Mouse (Mus musculus) heart, embryonic 13.5 days (tissue): ENCODE data around the gene Itga5. TPM values are rescaled to one million over a fixed set of nuclear protein-coding genes. Genes with fewer than 3 reads are reported as not detected.

Source experiments
- ATAC-seq: fragments of 200-750 bp; cut with Nextera tagmentation; 2 replicates; pipeline ENCODE4 v1.8.0; 2017; ENCODE audit warnings: moderate TSS enrichment; ENCODE audit not compliant: insufficient number of reproducible peaks, low FRiP score, low TSS enrichment; ENCODE audit errors: extremely low read depth
- H3K27ac ChIP-seq: fragments of 300-500 bp; sonication (generic); replicated peaks from 2 replicates; pipeline ENCODE4 v1.5.1; 2015; ENCODE audit warnings: moderate library complexity, mild to moderate bottlenecking, inconsistent platforms
- H3K27me3 ChIP-seq: fragments of 300-500 bp; sonication (generic); replicated peaks from 2 replicates; pipeline ENCODE4 v1.6.1; 2015; ENCODE audit warnings: mild to moderate bottlenecking, inconsistent platforms
- H3K36me3 ChIP-seq: fragments of 300-500 bp; sonication (generic); 2 replicates; pipeline ENCODE4 v1.6.1; 2015; ENCODE audit warnings: mild to moderate bottlenecking, inconsistent platforms
- H3K4me1 ChIP-seq: fragments of 300-500 bp; sonication (generic); 2 replicates; pipeline ENCODE4 v1.6.1; 2015; ENCODE audit warnings: inconsistent platforms
- H3K4me2 ChIP-seq: fragments of 300-500 bp; sonication (generic); 2 replicates; pipeline ENCODE4 v1.6.1; 2015; ENCODE audit warnings: inconsistent platforms, mild to moderate bottlenecking, moderate library complexity
- H3K4me3 ChIP-seq: fragments of 300-500 bp; sonication (generic); 2 replicates; pipeline ENCODE4 v1.5.1; 2015; ENCODE audit warnings: moderate library complexity, mild to moderate bottlenecking, inconsistent platforms
- H3K9ac ChIP-seq: fragments of 300-500 bp; sonication (generic); 2 replicates; pipeline ENCODE4 v1.6.1; 2015; ENCODE audit warnings: inconsistent platforms, mild to moderate bottlenecking, moderate library complexity
- H3K9me3 ChIP-seq: fragments of 300-500 bp; sonication (generic); 2 replicates; pipeline ENCODE4 v1.6.1; 2016; ENCODE audit warnings: inconsistent platforms
- WGBS: fragments of 180-500 bp; shearing (Covaris S2); methylation state at CpG from one replicate; pipeline ENCODE4 v1.1.7; 2015; ENCODE audit warnings: mixed read lengths; 5-methylcytosine and 5-hydroxymethylcytosine counted together
- polyA plus RNA-seq: library from polyadenylated mRNA; unstranded; fragments of >200 nt; fragmentation: Nextera tagmentation; extraction: Ambion mirVana; gene quantifications from 2 replicates; pipeline ENCODE4 v1.2.1, GENCODE M21; 2015

The Itga5 gene
- polyA plus RNA-seq, 1 experiment from 2014 or later = 76.4 TPM

DNA sequence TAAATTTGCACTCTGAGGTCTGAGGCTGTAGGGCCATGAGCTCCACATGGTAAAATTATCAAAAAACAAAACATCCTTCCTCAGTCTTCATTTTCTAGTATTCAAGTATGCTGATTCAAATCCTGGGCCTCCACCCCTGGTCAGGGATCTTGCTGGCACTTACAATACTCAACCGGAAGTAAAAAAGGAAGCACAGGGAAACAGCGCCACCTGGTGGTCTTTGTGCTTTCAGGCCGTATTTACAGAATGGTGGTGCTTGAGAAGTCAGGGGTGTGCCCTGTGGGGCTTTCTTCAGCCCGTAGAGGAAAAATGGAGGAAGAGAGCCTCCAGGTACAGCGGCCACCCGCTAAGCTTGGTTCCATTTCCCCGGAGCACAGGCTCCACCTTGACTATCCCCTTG lies 59.4 kb downstream of the Itga5 start:
- Histone ChIP-seq H3K4me2 (peak overlapping the region; percentile 42), H3K36me3 (no peaks in the 10 kb centered on the region), H3K9me3 (no peaks in the 10 kb centered on the region), H3K9ac (peak overlapping the region; percentile 66), H3K27me3 (peaks cover 19% of the 10 kb centered on the region), H3K4me3 (0 out of 2 replicates have a peak overlapping the region, but pooled peaks have one; percentile 4), H3K4me1 (peaks cover 55% of the 10 kb centered on the region), H3K27ac (no peak overlapping the region)
- under 1% methylated on average over 7 of the region's 7 CpGs for WGBS
- no peak for ATAC-seq

DNA sequence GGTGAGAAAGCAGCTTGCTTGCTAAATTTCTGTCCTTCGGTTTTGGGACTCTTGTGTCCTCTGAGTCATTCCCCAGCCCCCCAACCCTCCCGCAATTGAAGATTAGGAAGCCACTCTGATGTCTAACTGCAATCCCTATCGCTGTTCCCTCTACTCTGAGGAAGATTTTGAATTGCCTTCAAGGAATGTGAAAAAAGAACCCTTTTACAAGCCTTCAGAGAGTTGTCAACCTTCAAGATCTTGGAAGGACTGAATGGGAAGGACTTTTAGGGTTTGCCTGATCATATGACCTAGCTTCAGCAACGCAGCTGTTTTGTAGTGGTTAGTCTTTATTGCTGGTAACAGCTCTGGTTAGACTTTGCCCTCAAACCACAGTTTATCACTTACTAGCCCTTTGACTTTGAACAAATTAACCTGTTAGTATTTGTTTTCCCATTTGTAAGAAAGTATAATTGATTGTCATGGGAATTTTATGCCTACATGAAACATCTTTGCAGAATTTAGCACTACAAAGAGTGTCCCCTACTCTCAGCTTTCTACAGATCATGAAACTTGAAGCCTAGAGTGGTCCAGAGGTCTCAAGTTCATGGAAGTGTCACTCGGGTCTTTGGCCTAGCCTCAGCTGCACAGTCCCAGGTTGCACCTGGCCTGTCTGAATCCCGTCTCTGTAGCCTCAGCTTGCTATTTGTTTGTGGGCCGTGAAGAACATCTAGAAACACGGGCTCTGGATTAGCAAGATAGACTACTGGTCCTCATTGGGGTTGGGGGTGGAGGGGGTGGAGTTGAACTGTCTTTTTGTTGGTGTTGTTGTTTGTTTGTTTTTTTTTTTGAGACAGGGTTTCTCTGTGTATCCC lies 60.5 kb downstream of the Itga5 start:
- ATAC-seq = no peak
- H3K27me3 ChIP-seq = peaks cover 19% of the 10 kb centered on the region
- H3K36me3 ChIP-seq = no peaks in the 10 kb centered on the region
- H3K4me3 ChIP-seq = peak overlapping the region; percentile 63
- H3K27ac ChIP-seq = peak overlapping the region; percentile 91
- peak overlapping the region; percentile 85 for H3K9ac ChIP-seq
- H3K4me1 ChIP-seq = peaks cover 66% of the 10 kb centered on the region
- 36% methylated on average over 8 of the region's 8 CpGs for WGBS
- peak overlapping the region; percentile 88 for H3K4me2 ChIP-seq
- no peaks in the 10 kb centered on the region for H3K9me3 ChIP-seq

GRCm38 (mm10) chr15:103305070-103305678 lies 61.4 kb downstream of the Itga5 start:
- Histone ChIP-seq H3K9ac (peak overlapping the region; percentile 90), H3K4me2 (peak overlapping the region; percentile 88), H3K9me3 (no peaks in the 10 kb centered on the region), H3K4me1 (peaks cover 75% of the 10 kb centered on the region), H3K4me3 (peak overlapping the region; percentile 63), H3K36me3 (no peaks in the 10 kb centered on the region), H3K27ac (peak overlapping the region; percentile 92), H3K27me3 (peaks cover 19% of the 10 kb centered on the region)
- ATAC-seq = peak; percentile 88
- under 1% methylated on average over 67 of the region's 71 CpGs for WGBS

- H3K36me3 ChIP-seq = no peaks in the 10 kb centered on the region; the same call in 1 of the 2 replicates
- H3K4me2 ChIP-seq = peak overlapping the region; percentile 88
- peaks cover 81% of the 10 kb centered on the region for H3K4me1 ChIP-seq
- H3K9ac ChIP-seq = peak overlapping the region; percentile 90
- no peak for ATAC-seq
- H3K9me3 ChIP-seq = no peaks in the 10 kb centered on the region
- peak overlapping the region; percentile 92 for H3K27ac ChIP-seq
- 1% methylated on average over 9 of the region's 9 CpGs for WGBS
- peak overlapping the region; percentile 63 for H3K4me3 ChIP-seq
- H3K27me3 ChIP-seq = peaks cover 15% of the 10 kb centered on the region
These were observed 62.0 kb downstream of the Itga5 start for GRCm38 (mm10) chr15:103304616-103304969.

- Histone ChIP-seq H3K9me3 (no peaks in the 10 kb centered on the region), H3K4me2 (peak overlapping the region; percentile 88), H3K36me3 (peaks cover 5% of the 10 kb centered on the region), H3K4me3 (peak overlapping the region; percentile 63), H3K9ac (peak overlapping the region; percentile 90), H3K27me3 (peaks cover 10% of the 10 kb centered on the region), H3K27ac (peak overlapping the region; percentile 92), H3K4me1 (peaks cover 83% of the 10 kb centered on the region)
- no peak for ATAC-seq
- WGBS = 12% methylated on average over 8 of the region's 8 CpGs
These were observed 62.5 kb downstream of the Itga5 start for GRCm38 (mm10) chr15:103303916-103304615.

DNA sequence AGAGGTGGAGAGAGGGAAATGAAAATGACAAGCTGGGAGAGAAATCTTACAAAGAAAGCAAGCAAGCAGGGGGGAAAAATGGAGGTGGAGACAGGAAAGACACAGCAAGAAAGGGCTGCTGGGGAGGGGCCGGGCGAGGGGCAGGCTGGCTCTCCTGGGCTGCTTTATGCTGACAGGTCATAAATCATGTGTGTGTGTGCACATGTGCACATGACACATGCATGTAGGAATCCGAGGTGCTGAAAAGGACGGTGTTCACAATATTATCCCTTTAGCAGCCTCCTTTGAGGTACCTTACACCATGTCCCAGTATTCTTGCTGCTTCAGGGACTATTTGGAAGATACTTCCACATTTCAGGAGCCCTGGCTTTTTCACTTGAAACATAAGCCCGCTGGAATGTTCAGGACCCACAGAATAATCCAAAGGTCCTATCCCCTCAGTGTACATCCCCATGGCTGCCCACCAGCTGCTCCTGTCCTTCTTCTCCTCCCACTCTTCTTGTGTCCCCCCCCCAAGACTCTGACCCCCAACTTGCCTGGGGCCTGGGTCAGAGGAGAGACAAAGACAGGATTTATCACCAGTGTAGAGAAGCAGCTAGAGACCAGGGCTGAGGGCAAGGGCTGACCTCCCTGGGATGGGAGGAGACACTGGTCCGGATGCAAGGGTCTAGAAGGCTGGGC lies 64.1 kb downstream of the Itga5 start:
- Histone ChIP-seq H3K4me3 (no peak overlapping the region), H3K4me1 (peaks cover 74% of the 10 kb centered on the region), H3K9me3 (no peaks in the 10 kb centered on the region), H3K9ac (peak overlapping the region; percentile 90), H3K36me3 (peaks cover 21% of the 10 kb centered on the region), H3K27ac (peak overlapping the region; percentile 81), H3K27me3 (no peaks in the 10 kb centered on the region), H3K4me2 (no peak overlapping the region)
- 57% methylated on average over 6 of the region's 6 CpGs for WGBS
- ATAC-seq = no peak

GRCm38 (mm10) chr15:103301547-103302340 lies 64.8 kb downstream of the Itga5 start:
- Histone ChIP-seq H3K4me2 (no peak overlapping the region), H3K36me3 (peaks cover 28% of the 10 kb centered on the region), H3K27me3 (no peaks in the 10 kb centered on the region), H3K4me3 (no peak overlapping the region), H3K9me3 (no peaks in the 10 kb centered on the region), H3K4me1 (peaks cover 67% of the 10 kb centered on the region), H3K9ac (peak overlapping the region; percentile 90), H3K27ac (peak overlapping the region; percentile 81)
- 36% methylated on average over 5 of the region's 5 CpGs for WGBS
- ATAC-seq = no peak

DNA sequence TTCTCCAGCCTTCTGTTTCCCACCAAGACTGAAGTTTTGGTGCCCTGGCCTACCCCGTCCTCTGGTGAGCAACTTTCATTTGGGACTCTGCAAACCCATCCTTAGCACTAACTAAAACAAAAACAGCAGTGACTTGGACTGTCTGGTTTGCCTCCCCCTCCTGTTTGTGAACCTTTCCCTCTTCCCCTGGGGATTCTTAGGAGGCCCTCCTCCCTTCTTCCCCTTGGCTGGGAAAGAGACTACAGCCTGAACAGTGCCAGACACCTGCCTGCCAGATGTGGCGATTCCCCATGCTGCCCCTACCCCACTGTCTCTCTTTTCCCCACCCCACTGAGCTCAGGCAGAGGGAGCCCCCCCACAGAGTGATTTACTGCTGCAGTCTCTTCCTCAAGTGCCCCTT lies 65.5 kb downstream of the Itga5 start:
- Histone ChIP-seq H3K27ac (peak overlapping the region; percentile 81), H3K4me2 (no peak overlapping the region; the same call in 1 of the 2 replicates), H3K4me3 (no peak overlapping the region), H3K9me3 (no peaks in the 10 kb centered on the region), H3K4me1 (peaks cover 65% of the 10 kb centered on the region), H3K9ac (peak overlapping the region; percentile 71), H3K27me3 (no peaks in the 10 kb centered on the region), H3K36me3 (peaks cover 35% of the 10 kb centered on the region)
- 48% methylated on average over 2 of the region's 2 CpGs for WGBS
- no peak for ATAC-seq

- Histone ChIP-seq H3K36me3 (peaks cover 40% of the 10 kb centered on the region), H3K4me1 (peaks cover 63% of the 10 kb centered on the region), H3K9ac (peak overlapping the region; percentile 71), H3K4me2 (peak overlapping the region; percentile 66), H3K27me3 (no peaks in the 10 kb centered on the region), H3K27ac (peak overlapping the region; percentile 81), H3K9me3 (no peaks in the 10 kb centered on the region), H3K4me3 (peak overlapping the region; percentile 39)
- no peak for ATAC-seq
- WGBS = 24% methylated on average over 2 of the region's 2 CpGs
These were observed 66.0 kb downstream of the Itga5 start for GRCm38 (mm10) chr15:103300560-103300959.

DNA sequence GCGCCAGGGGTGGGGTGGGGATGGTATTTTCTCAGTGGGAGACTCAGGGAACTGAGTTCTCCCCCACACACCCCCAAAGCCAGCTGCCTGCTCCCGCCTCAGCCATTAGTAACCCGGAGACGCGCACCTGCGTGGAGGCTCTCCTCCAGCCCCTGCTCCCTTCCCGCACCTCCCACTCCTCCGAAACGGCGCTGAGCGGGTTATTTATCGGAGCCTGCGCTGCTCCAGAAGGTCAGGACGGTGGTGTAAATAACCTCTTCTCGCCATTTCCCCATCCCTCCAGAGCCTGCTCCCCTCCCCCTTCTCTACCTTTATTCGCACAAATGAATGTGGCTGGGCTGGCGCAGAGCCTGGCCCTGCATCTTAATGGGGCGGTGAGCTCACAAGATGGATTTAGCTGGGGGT lies 66.5 kb downstream of the Itga5 start:
- 25% methylated on average over 18 of the region's 18 CpGs for WGBS
- H3K36me3 ChIP-seq = peaks cover 45% of the 10 kb centered on the region
- H3K4me3 ChIP-seq = peak overlapping the region; percentile 39
- no peaks in the 10 kb centered on the region for H3K9me3 ChIP-seq
- peak overlapping the region; percentile 66 for H3K4me2 ChIP-seq
- H3K9ac ChIP-seq = peak overlapping the region; percentile 71
- no peak for ATAC-seq
- H3K4me1 ChIP-seq = peaks cover 64% of the 10 kb centered on the region
- H3K27me3 ChIP-seq = no peaks in the 10 kb centered on the region
- H3K27ac ChIP-seq = peak overlapping the region; percentile 81
